Mouse (Mus musculus) ES-Bruce4 (cell line): Measurements from ENCODE around the gene Tnr.

Source experiments
- CTCF ChIP-seq: IDR thresholded peaks from one replicate; pipeline ENCODE4 v1.8.1; 2011; ENCODE audit warnings: low read depth, low read length
- EP300 ChIP-seq: IDR thresholded peaks from 2 replicates; pipeline ENCODE4 v1.6.1; 2011; ENCODE audit warnings: low read depth, low read length; ENCODE audit not compliant: insufficient read depth
- POLR2A ChIP-seq: IDR thresholded peaks from one replicate; pipeline ENCODE4 v1.8.1; 2011; ENCODE audit warnings: low read length; ENCODE audit not compliant: insufficient read depth

DNA sequence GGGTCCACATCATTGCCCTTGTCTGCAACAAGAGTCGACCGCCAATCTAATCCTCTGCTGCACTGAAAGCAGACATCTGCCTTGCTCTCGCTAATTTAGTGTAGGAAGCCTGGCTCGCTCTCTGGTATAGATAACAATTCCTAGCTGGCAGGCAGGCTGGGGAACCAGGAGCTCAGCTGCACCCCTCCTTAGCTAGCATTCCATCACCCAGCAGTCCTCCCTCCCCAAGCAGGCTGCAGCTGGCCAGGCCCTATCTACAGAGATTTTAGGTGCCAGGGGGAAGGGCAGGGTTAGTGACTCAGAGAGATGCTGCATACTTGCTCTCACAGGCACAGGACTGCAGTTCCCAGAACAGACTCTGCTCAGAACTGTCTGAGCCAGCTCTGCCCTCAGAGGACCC, 5.9 kb upstream of the Tnr start:
- TF ChIP-seq EP300 (no peak), CTCF (no peak), POLR2A (no peak)
